Mouse (Mus musculus): ENCODE results near the gene Pin1rt1. TPM values are rescaled to one million over a fixed set of nuclear protein-coding genes. Genes with fewer than 3 reads are reported as not detected.

Pin1rt1 gene
- polyA plus RNA-seq (2017; shearing (Covaris generic)) = 0.31 TPM

GRCm38 (mm10) chr2:104716279-104716678 lies at the start of gene Pin1rt1:
Pin1rt1 (minus strand) TSS chr2:104716379.

GRCm38 (mm10) chr2:104742741-104743064 lies 26.5 kb upstream of the Pin1rt1 start, which contains the start of gene Depdc7:
Depdc7 (minus strand) TSS chr2:104742878.

DNA sequence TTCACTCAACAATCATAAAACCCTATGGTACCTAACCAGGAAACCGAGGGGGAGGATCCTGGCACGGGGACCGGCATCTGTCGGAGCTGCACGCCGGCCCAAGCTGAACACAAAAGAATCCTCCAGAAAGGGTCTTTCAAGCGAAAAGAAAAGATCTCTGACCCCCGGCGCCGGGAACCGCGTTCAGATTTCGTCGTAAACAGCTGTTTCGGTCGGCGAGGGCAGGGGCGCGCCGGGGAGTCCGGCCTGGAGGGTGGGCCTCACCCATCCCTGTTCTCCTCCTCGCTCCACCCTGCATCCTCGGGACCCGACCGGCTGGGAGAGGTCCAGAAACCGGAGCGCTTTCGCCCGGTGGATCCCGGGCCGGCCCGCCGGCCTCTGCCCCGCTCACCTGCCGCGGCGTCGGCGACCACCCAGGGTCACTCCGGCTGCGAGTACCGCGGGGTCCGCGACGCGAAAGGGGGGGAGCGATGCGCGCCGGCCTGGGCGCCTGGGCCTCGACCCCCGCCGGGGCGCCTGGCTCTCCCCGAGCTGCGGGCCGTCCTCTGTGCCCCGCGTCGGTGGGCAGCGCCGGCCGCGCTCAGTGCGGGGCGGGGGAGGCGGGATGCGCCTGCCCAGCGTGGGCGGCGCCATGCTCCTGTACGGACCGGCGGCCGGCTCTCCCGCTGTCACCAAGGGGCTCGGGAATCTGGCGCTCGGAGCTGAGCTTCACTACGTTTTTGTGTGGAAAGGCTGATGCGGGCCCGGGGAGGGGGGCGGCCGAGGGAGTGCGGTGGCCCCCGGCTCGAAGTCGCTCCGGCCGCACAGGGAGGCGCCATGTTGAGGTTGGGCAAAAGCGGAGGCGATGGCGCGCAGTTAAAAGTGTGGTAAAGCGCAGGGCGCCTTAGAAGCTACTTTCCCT lies 4.3 kb downstream of the Pin1rt1 start, which contains the start of gene Tcp11l1:
Gene Tcp11l1, minus strand, starts transcription at position 585 of the 901 bp plus-strand sequence.

Other genes with a start within 250 kb of the Pin1rt1 start
- 48.8 TPM for gene Hipk3, start 221.9 kb downstream of the Pin1rt1 start, polyA plus RNA-seq (2017; shearing (Covaris generic))
- gene Cstf3, start 125.9 kb downstream of the Pin1rt1 start, polyA plus RNA-seq (2017; shearing (Covaris generic)) = 40.1 TPM
- not detected for gene Tcp11l1, start 4.2 kb downstream of the Pin1rt1 start, polyA plus RNA-seq (2017; shearing (Covaris generic))
- gene Depdc7, start 26.5 kb upstream of the Pin1rt1 start, polyA plus RNA-seq (2017; shearing (Covaris generic)) = not detected
- gene Qser1, start 100.4 kb upstream of the Pin1rt1 start, polyA plus RNA-seq (2017; shearing (Covaris generic)) = 4.3 TPM
- 2.9 TPM for gene Prrg4, start 133.5 kb upstream of the Pin1rt1 start, polyA plus RNA-seq (2017; shearing (Covaris generic))
- gene Ccdc73, start 151.4 kb upstream of the Pin1rt1 start, polyA plus RNA-seq (2017; shearing (Covaris generic)) = 1.5 TPM